Mouse (Mus musculus) layer of hippocampus, adult 9-11 months (tissue): ENCODE data around the gene Fcrl1.

Source experiments
- DNase-seq: peaks from one replicate; pipeline ENCODE4 v3.0.0; 2022

The Fcrl1 gene

GRCm38 (mm10) chr3:87411150-87411549 is 35.0 kb downstream of the Fcrl1 start:
- DNase-seq: no peak

- no peak for DNase-seq
Measured at GRCm38 (mm10) chr3:87420645-87421044, 44.5 kb downstream of the Fcrl1 start.

DNA sequence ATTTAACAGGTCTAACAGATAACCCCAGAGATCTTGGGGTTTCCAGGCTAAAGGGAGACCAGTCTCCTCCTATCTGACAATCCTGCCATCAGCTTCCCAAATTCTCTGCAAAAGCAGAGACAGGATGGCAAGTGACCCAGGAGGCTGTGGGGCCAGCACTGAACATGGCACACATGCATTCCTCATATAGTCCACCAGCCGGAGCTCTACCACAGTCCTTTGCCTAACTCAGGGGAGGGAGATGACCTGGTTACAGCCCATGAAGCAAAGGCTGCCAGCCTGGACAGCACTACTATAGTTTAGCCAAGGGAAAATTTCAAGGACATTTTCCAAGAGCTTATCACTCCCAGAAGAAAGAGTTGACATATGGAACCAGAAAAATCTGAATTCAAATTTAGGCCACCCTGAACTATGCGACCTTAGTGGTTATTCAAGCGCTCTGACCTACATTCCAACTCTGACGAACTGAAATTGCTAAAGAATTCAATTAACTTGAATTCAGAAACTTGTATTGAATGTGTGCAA is 46.3 kb downstream of the Fcrl1 start:
- no peak for DNase-seq

- DNase-seq: no peak
Measured at GRCm38 (mm10) chr3:87435479-87435878, 59.3 kb downstream of the Fcrl1 start, which contains the start of gene Fcrl5. TSS of gene Fcrl5 (plus strand) at chr3:87435773.

GRCm38 (mm10) chr3:87440586-87440985 is 64.4 kb downstream of the Fcrl1 start:
- no peak for DNase-seq

GRCm38 (mm10) chr3:87443968-87444367 is 67.8 kb downstream of the Fcrl1 start:
- no peak for DNase-seq
